Mouse (Mus musculus) lung, embryonic 14.5 days (tissue): Measurements from ENCODE around the gene Vmn1r53. TPM values are rescaled to one million over a fixed set of nuclear protein-coding genes. Genes with fewer than 3 reads are reported as not detected.
"Not testable (repeated sequence)": the region's sequence is repeated elsewhere in the genome, so short reads cannot be mapped to it uniquely, and the experiment has no call there.

Experiments used
- ATAC-seq: fragments of 200-750 bp; cut with Nextera tagmentation; 2 replicates; pipeline ENCODE4 v1.8.0; 2017; ENCODE audit warnings: mild to moderate bottlenecking, moderate TSS enrichment, moderate library complexity; ENCODE audit not compliant: insufficient read depth
- DNase-seq: peaks from one replicate; pipeline ENCODE4 v3.0.0-alpha.2; 2015
- H3K27ac ChIP-seq: fragments of 300-500 bp; sonication (generic); 2 replicates; pipeline ENCODE4 v1.5.1; 2014; ENCODE audit warnings: low read depth, mild to moderate bottlenecking, moderate library complexity
- H3K27me3 ChIP-seq: fragments of 300-500 bp; sonication (generic); 2 replicates; pipeline ENCODE4 v1.6.1; 2014; ENCODE audit warnings: low read length, control low read depth; ENCODE audit not compliant: insufficient read depth
- H3K36me3 ChIP-seq: fragments of 300-500 bp; sonication (generic); 2 replicates; pipeline ENCODE4 v1.6.1; 2014; ENCODE audit warnings: control low read depth; ENCODE audit not compliant: insufficient read depth
- H3K4me1 ChIP-seq: fragments of 300-500 bp; sonication (generic); 2 replicates; pipeline ENCODE4 v1.6.1; 2014; ENCODE audit warnings: antibody characterized with exemption, control low read depth; ENCODE audit not compliant: insufficient read depth
- H3K4me2 ChIP-seq: fragments of 300-500 bp; sonication (generic); 2 replicates; pipeline ENCODE4 v1.6.1; 2014; ENCODE audit warnings: mild to moderate bottlenecking
- H3K4me3 ChIP-seq: fragments of 300-500 bp; sonication (generic); 2 replicates; pipeline ENCODE4 v1.5.1; 2014; ENCODE audit warnings: low read depth, low read length
- H3K9ac ChIP-seq: fragments of 300-500 bp; sonication (generic); 2 replicates; pipeline ENCODE4 v1.6.1; 2014
- H3K9me3 ChIP-seq: fragments of 300-500 bp; sonication (generic); 2 replicates; pipeline ENCODE4 v1.6.1; 2016; ENCODE audit warnings: low read depth, low read length, control low read depth
- CTCF ChIP-seq: IDR thresholded peaks from 2 replicates; pipeline ENCODE4 v1.5.1; 2016; ENCODE audit warnings: antibody characterized with exemption, low read depth
- WGBS: fragments of 180-500 bp; shearing (Covaris S2); extraction: QIAGEN DNeasy Blood & Tissue Kit; methylation state at CpG from one replicate; pipeline ENCODE4 v1.1.7; 2014; 5-methylcytosine and 5-hydroxymethylcytosine counted together
- polyA plus RNA-seq: library from polyadenylated mRNA; unstranded; fragments of >200 nt; fragmentation: Nextera tagmentation; extraction: Ambion mirVana; gene quantifications from 2 replicates; pipeline ENCODE4 v1.2.1, GENCODE M21; 2014

Gene Vmn1r53
- polyA plus RNA-seq: 0.16 TPM in 1 of 2 replicates, not detected in the other

DNA sequence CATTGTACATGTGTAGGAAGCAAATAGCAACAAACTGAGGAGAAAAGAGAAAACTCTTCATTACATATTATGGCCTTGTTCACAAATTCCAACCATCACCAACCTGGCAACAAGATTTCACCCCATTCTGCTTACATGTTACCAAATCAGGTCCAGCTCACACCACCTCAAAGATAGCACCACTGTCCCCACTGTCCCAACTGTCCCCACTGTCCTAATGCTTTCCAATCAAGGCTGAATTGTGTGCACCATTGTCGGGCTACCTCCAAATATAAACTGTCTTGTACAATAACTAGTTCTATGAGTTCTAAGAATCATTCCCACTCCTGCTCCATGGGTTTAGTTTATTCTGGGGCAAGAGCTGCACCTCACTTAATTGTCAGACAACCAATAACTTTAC is at the start of gene Vmn1r53:
Gene Vmn1r53, minus strand, starts transcription at position 101 of the 400 bp plus-strand sequence.
- DNase-seq (no peak), ATAC-seq (no peak)
- no peak for TF ChIP-seq CTCF
- Histone ChIP-seq H3K9ac (no peak within 1 kb of the TSS), H3K9me3 (no peaks in the 10 kb centered on the region), H3K4me3 (no peak within 1 kb of the TSS), H3K27me3 (no peaks in the 10 kb centered on the region), H3K27ac (no peak within 1 kb of the TSS), H3K36me3 (no peaks in the 10 kb centered on the region), H3K4me1 (no peaks in the 10 kb centered on the region), H3K4me2 (no peak within 1 kb of the TSS)
- WGBS: 87% methylated on average over 1 of the region's 1 CpGs

DNA sequence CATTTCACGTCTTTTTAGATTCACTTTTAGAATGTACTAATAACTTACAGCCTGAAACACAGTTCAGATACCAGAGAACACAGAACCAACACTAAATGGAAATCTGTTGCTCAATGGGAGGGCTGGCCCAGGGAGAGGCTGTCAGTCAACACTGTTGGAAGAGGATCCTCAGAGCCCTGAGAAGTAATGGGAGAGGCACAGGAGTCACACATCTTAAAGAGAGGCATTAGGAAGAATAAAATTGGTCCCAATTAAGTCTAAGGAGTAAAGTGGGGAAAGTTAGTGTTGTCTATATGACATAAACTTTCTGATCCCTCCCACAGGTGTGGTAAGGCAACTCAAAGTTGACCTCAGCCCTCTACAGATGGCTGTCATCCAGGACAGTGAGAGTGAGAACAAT is 21.8 kb upstream of the Vmn1r53 start, which contains the start of gene Vmn1r54:
Gene Vmn1r54, plus strand, starts transcription at position 301 of the 400 bp plus-strand sequence.
- no peaks in the 10 kb centered on the region for H3K27me3 ChIP-seq
- no peak within 1 kb of the TSS for H3K9ac ChIP-seq
- no peak within 1 kb of the TSS for H3K4me3 ChIP-seq
- 79% methylated on average over 1 of the region's 1 CpGs for WGBS
- DNase-seq (no peak), ATAC-seq (no peak)
- no peak within 1 kb of the TSS for H3K27ac ChIP-seq
- H3K4me2 ChIP-seq: no peak within 1 kb of the TSS
- H3K4me1 ChIP-seq: no peaks in the 10 kb centered on the region
- H3K36me3 ChIP-seq: no peaks in the 10 kb centered on the region
- no peaks in the 10 kb centered on the region for H3K9me3 ChIP-seq
- no peak for TF ChIP-seq CTCF

DNA sequence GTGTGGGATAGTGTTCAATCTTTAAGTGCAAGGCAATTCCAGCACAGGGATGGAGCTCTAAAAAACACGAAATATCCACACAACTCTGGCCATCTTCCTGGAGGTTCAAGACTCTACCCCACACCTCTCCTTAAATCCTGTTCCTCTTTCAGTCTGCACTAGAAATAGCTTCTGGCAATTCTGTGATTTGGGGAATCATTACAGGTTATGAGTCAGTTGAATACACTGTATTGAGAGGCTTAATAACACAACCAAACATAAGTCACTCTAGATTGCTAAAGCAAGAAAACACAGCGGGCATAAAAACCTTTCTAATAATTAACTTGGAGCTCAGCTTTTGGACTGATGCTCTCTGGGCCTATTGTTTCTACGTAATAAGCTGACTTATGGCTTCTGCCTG is 19.8 kb upstream of the Vmn1r53 start:
- TF ChIP-seq CTCF: no peak
- Histone ChIP-seq H3K9ac (no peak overlapping the region), H3K27ac (no peak overlapping the region), H3K4me3 (no peak overlapping the region), H3K4me2 (no peak overlapping the region), H3K4me1 (no peaks in the 10 kb centered on the region), H3K36me3 (no peaks in the 10 kb centered on the region), H3K27me3 (no peaks in the 10 kb centered on the region), H3K9me3 (no peaks in the 10 kb centered on the region)
- ATAC-seq (no peak), DNase-seq (no peak)
- WGBS: 85% methylated on average over 3 of the region's 3 CpGs

DNA sequence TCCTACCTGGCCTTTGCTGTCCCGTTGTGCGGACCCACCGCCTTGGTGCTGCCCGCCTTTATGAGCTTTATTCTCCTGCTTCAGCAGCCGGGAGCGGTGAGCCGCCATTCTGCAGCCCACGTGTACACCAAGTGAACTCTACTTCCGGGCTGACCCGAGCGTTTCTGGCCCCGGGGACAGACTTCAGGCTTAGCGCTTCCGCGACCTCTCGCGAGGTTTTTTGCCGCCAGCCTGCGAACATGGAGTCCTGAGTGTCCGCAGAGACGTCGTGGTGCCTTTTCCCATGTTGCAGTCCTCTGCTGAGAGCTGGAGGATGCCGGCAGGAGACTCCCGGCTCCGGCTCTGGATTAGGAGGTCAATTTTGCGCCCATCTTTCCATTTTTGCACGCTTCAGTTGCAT is 8.4 kb upstream of the Vmn1r53 start:
- Histone ChIP-seq H3K4me2 (no peak overlapping the region), H3K27me3 (no peaks in the 10 kb centered on the region), H3K36me3 (no peaks in the 10 kb centered on the region), H3K9me3 (no peaks in the 10 kb centered on the region), H3K4me3 (no peak overlapping the region), H3K9ac (no peak overlapping the region), H3K4me1 (no peaks in the 10 kb centered on the region), H3K27ac (no peak overlapping the region)
- WGBS: 49% methylated on average over 27 of the region's 27 CpGs
- no peak for ATAC-seq
- TF ChIP-seq CTCF: no peak
- DNase-seq: no peak

DNA sequence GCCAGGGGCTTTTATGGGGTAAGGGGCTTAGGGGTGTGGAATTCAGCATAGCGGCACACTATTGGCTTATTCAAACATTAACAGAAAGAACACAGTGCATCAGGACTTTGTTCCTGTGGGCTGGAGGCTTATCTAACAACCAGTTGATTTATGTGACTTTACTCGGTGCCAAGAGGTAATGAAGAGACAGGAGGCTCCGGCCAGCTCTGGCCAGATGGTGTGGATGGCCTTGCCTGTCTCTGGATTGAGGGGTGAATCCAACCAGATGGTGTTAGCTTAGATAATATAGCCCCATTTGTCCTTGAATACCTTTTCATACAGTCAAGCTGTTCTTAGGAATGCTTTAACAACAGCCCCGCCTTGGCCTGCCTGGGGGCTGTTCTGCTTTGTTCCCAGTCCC is 7.9 kb upstream of the Vmn1r53 start:
- H3K27ac ChIP-seq, H3K36me3 ChIP-seq, H3K9me3 ChIP-seq, H3K27me3 ChIP-seq, H3K9ac ChIP-seq, ATAC-seq, H3K4me2 ChIP-seq, H3K4me3 ChIP-seq, H3K4me1 ChIP-seq, DNase-seq: not testable (repeated sequence)
- WGBS: 64% methylated on average over 4 of the region's 4 CpGs

DNA sequence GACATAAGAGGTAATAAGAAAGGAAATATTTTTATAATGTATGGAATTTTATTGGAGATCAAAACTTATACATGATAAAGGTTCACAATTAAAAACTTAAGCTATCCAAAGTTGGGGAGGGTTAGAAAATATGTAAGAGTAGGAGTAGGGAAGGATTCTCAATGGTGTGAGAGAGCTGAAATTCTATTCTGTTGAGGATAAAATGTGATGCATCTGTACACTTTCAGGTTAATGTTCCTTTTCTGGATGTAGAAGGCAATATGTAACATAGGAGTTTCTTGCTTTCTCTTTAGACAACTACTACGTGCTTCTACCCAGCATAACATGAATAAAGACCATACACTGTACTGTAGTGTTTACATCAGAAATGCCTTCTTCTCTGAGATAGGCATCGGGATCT is 21.7 kb downstream of the Vmn1r53 start, which contains the start of gene V1ra8:
Gene V1ra8, plus strand, starts transcription at position 301 of the 400 bp plus-strand sequence.
- ATAC-seq, H3K4me2 ChIP-seq, H3K27me3 ChIP-seq, H3K36me3 ChIP-seq, H3K4me1 ChIP-seq, H3K27ac ChIP-seq, H3K4me3 ChIP-seq, H3K9me3 ChIP-seq, H3K9ac ChIP-seq, DNase-seq: not testable (repeated sequence)
- 57% methylated on average over 1 of the region's 2 CpGs for WGBS

DNA sequence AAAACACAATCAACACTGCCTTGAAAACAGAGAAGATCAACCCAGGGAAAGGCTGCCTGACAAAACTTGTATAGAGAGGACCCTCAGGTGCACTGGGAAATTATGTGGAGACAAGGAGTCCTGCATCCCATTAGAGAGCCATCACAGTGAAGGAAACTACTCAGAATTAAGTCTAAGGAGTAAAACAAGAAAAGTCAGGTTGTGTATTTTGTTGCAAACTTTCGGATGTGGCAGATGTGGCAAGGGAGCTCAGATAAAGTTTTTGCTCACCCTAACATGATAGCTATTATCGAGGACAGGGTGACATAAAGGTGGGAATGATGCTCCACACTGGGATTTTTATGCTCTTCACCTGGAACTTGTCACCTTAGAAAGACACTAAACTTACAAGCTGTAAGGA is 49.7 kb downstream of the Vmn1r53 start, which contains the start of gene Vmn1r52:
Gene Vmn1r52, plus strand, starts transcription at position 301 of the 400 bp plus-strand sequence.
- WGBS: 61% methylated on average over 2 of the region's 2 CpGs
- Histone ChIP-seq H3K9ac (no peak within 1 kb of the TSS), H3K4me2 (no peak within 1 kb of the TSS), H3K27me3 (no peaks in the 10 kb centered on the region), H3K9me3 (no peaks in the 10 kb centered on the region), H3K27ac (no peak within 1 kb of the TSS), H3K4me3 (no peak within 1 kb of the TSS), H3K36me3 (no peaks in the 10 kb centered on the region), H3K4me1 (no peaks in the 10 kb centered on the region)
- no peak for TF ChIP-seq CTCF
- no peak for DNase-seq
- ATAC-seq: no peak

Other genes starting within 250 kb of the Vmn1r53 start
- not detected in 2 replicates for gene Vmn1r47, start 208.3 kb downstream of the Vmn1r53 start, polyA plus RNA-seq
- not detected in 2 replicates for gene Vmn1r48, start 187.6 kb downstream of the Vmn1r53 start, polyA plus RNA-seq
- gene Vmn1r49, start 145.9 kb downstream of the Vmn1r53 start, polyA plus RNA-seq: not detected in 2 replicates
- not detected in 2 replicates for gene Vmn1r50, start 123.0 kb downstream of the Vmn1r53 start, polyA plus RNA-seq
- not detected in 2 replicates for gene Vmn1r51, start 101.8 kb downstream of the Vmn1r53 start, polyA plus RNA-seq
- gene Vmn1r52, start 49.6 kb downstream of the Vmn1r53 start, polyA plus RNA-seq: not detected in 2 replicates
- not detected in 2 replicates for gene V1ra8, start 21.6 kb downstream of the Vmn1r53 start, polyA plus RNA-seq
- gene Vmn1r54, start 21.9 kb upstream of the Vmn1r53 start, polyA plus RNA-seq: not detected in 2 replicates
- not detected in 2 replicates for gene BC048671, start 76.8 kb upstream of the Vmn1r53 start, polyA plus RNA-seq
- gene Chst13, start 100.7 kb upstream of the Vmn1r53 start, polyA plus RNA-seq: not detected in 2 replicates
- gene Uroc1, start 108.8 kb upstream of the Vmn1r53 start, polyA plus RNA-seq: not detected in 2 replicates
- gene Zxdc, start 145.1 kb upstream of the Vmn1r53 start, polyA plus RNA-seq: 10.4 and 11.9 TPM in 2 replicates
- 0.43 and 0.57 TPM in 2 replicates for gene Cfap100, start 204.4 kb upstream of the Vmn1r53 start, polyA plus RNA-seq
- 8.1 and 10.9 TPM in 2 replicates for gene Klf15, start 238.1 kb upstream of the Vmn1r53 start, polyA plus RNA-seq